Comparison of ENCODE assay signal across 9 mouse cellular contexts in genomic region chr5:142619866-142620265, GRCm38 (mm10). TPM values are rescaled to one million over a fixed set of nuclear protein-coding genes. Genes with fewer than 3 reads are reported as not detected.
A peak's percentile ranks its signal among the peaks of the same experiment; 100 is the strongest.
DNase-seq lines count a peak whose midpoint lies in the region; ATAC-seq and TF ChIP-seq lines count a peak whose summit lies in the region.
"Had no signal": no experiment of that assay in that cellular context is flagged by ENCODE, and none has a peak within 500 bp of the region (broad histone marks: within the 10 kb centered on the region; RNA-seq: fewer than 3 reads in every experiment).

No protein-coding gene starts in this region.

- peak; percentile 34 to 77 (median 76); a peak in 5 of 6 replicates for TF ChIP-seq CTCF in MEL (IDR thresholded peaks at IDR 0.05 in 2 of 3, conservative IDR thresholded peaks at IDR 0.05 in 1 of 3; ENCODE audit: control insufficient read depth in 1 of 3, insufficient read depth in 1 of 3, low read depth in 2 of 3, low read length in 3 of 3, poor library complexity in 1 of 3, severe bottlenecking in 1 of 3)

- no peaks in the 10 kb centered on the region for H3K79me2 ChIP-seq in MEL (ENCODE audit: control insufficient read depth, insufficient read depth, low read length, poor library complexity)

- peak; percentile 61 for TF ChIP-seq RAD21 in MEL (IDR thresholded peaks at IDR 0.05; ENCODE audit: low read depth, low read length)

- no peak overlapping the region for H3K27ac ChIP-seq in kidney, embryonic 15.5 days
- H3K27ac ChIP-seq in MEL (ENCODE audit: control insufficient read depth, low read depth, low read length): no peak overlapping the region
- no peak overlapping the region for H3K27ac ChIP-seq in hindbrain, embryonic 11.5 days (ENCODE audit: low read depth, low read length)
- no peak overlapping the region for H3K27ac ChIP-seq in neural tube, embryonic 11.5 days (ENCODE audit: low read depth, low read length)
- H3K27ac ChIP-seq: liver, embryonic 15.5 days had no signal

- no peak for TF ChIP-seq POLR2A in MEL (IDR thresholded peaks at IDR 0.05; ENCODE audit: control insufficient read depth in 1 of 2, insufficient read depth in 1 of 2, low read depth in 1 of 2, low read length in 2 of 2, poor library complexity in 1 of 2)

- ATAC-seq in kidney, embryonic 15.5 days (replicated peaks; ENCODE audit: low FRiP score): no peak
- peak; percentile 54 for ATAC-seq in hindbrain, embryonic 11.5 days (ENCODE audit: low FRiP score)
- no peak for ATAC-seq in neural tube, embryonic 11.5 days (ENCODE audit: insufficient read depth, low FRiP score, low TSS enrichment)

- no peaks in the 10 kb centered on the region for H3K36me3 ChIP-seq in kidney, embryonic 15.5 days
- H3K36me3 ChIP-seq in MEL (ENCODE audit: control insufficient read depth in 1 of 2, insufficient read depth in 2 of 2, low read length in 2 of 2): no peaks in the 10 kb centered on the region
- no peaks in the 10 kb centered on the region for H3K36me3 ChIP-seq in hindbrain, embryonic 11.5 days (ENCODE audit: control insufficient read depth, insufficient read depth, low read length)
- no peaks in the 10 kb centered on the region for H3K36me3 ChIP-seq in neural tube, embryonic 11.5 days (ENCODE audit: control insufficient read depth, insufficient read depth, low read length)
- H3K36me3 ChIP-seq: liver, embryonic 15.5 days had no signal

- 18% methylated on average over 5 of the region's 5 CpGs for WGBS in kidney, embryonic 15.5 days
- 25% methylated on average over 5 of the region's 5 CpGs for WGBS in hindbrain, embryonic 11.5 days
- WGBS in neural tube, embryonic 11.5 days: 26% methylated on average over 5 of the region's 5 CpGs

- H3K4me2 ChIP-seq in kidney, embryonic 15.5 days: no peak overlapping the region
- no peak overlapping the region for H3K4me2 ChIP-seq in hindbrain, embryonic 11.5 days (replicated peaks; ENCODE audit: low read depth, low read length)
- no peak overlapping the region for H3K4me2 ChIP-seq in neural tube, embryonic 11.5 days (ENCODE audit: low read depth)
- H3K4me2 ChIP-seq: liver, embryonic 15.5 days had no signal

- no peak for TF ChIP-seq EP300 in MEL (IDR thresholded peaks at IDR 0.05; ENCODE audit: low read depth in 1 of 2, low read length in 2 of 2)

- DNase-seq in kidney, adult 18-20 months: peak; percentile 56
- peak; percentile 30 for DNase-seq in MEL (ENCODE audit: low read depth, low spot score)
- DNase-seq in cerebellum, postnatal 25 days: peak; percentile 79 to 87
- DNase-seq in hindbrain, embryonic 11.5 days (ENCODE audit: low spot score): peak; percentile 66
- DNase-seq in left cerebral cortex, postnatal 25 days (ENCODE audit: low spot score in 2 of 2): peak; percentile 59 to 66
- peak; percentile 54 for DNase-seq in neural tube, embryonic 11.5 days (ENCODE audit: low spot score)
- no peak for DNase-seq in urinary bladder, postnatal 4 days (ENCODE audit: low spot score in 2 of 2)

- intact Hi-C loops in left cerebral cortex, postnatal 25 days (cut with DNase I): loop anchor here (1.0 to 5.0 kb wide), 3 partner anchors 39 to 118 kb away; no protein-coding TSS in a partner anchor

- no peaks in the 10 kb centered on the region for H3K4me1 ChIP-seq in kidney, embryonic 15.5 days
- H3K4me1 ChIP-seq in MEL (ENCODE audit: control insufficient read depth in 1 of 2, insufficient read depth in 2 of 2, low read length in 2 of 2): no peaks in the 10 kb centered on the region
- H3K4me1 ChIP-seq in hindbrain, embryonic 11.5 days (replicated peaks; ENCODE audit: control insufficient read depth, insufficient read depth, low read length): no peaks in the 10 kb centered on the region
- H3K4me1 ChIP-seq in neural tube, embryonic 11.5 days (ENCODE audit: control insufficient read depth, insufficient read depth, low read length): no peaks in the 10 kb centered on the region

- no peak overlapping the region for H3K9ac ChIP-seq in kidney, embryonic 15.5 days
- no peak overlapping the region for H3K9ac ChIP-seq in MEL (ENCODE audit: control insufficient read depth, low read depth, low read length, poor library complexity, severe bottlenecking)
- H3K9ac ChIP-seq in hindbrain, embryonic 11.5 days (ENCODE audit: low read depth, low read length): no peak overlapping the region
- no peak overlapping the region for H3K9ac ChIP-seq in neural tube, embryonic 11.5 days (ENCODE audit: low read length)
- H3K9ac ChIP-seq: liver, embryonic 15.5 days had no signal

- no peaks in the 10 kb centered on the region for H3K27me3 ChIP-seq in kidney, embryonic 15.5 days
- H3K27me3 ChIP-seq in MEL (ENCODE audit: control insufficient read depth in 1 of 2, insufficient read depth in 2 of 2, low read length in 2 of 2): no peaks in the 10 kb centered on the region; a peak in 2 of 4 replicates
- no peaks in the 10 kb centered on the region for H3K27me3 ChIP-seq in hindbrain, embryonic 11.5 days (ENCODE audit: control insufficient read depth, insufficient read depth, low read length)
- H3K27me3 ChIP-seq in neural tube, embryonic 11.5 days (ENCODE audit: control insufficient read depth, insufficient read depth, low read length): no peaks in the 10 kb centered on the region
- H3K27me3 ChIP-seq: liver, embryonic 15.5 days had no signal

- H3K4me3 ChIP-seq in kidney, embryonic 15.5 days (replicated peaks): no peak overlapping the region
- H3K4me3 ChIP-seq in MEL (ENCODE audit: control insufficient read depth in 1 of 2, insufficient read depth in 1 of 2, low read depth in 2 of 2, low read length in 2 of 2): no peak overlapping the region
- H3K4me3 ChIP-seq in hindbrain, embryonic 11.5 days (ENCODE audit: low read depth, low read length): no peak overlapping the region
- H3K4me3 ChIP-seq in neural tube, embryonic 11.5 days (ENCODE audit: low read depth, low read length): no peak overlapping the region
- H3K4me3 ChIP-seq: liver, embryonic 15.5 days had no signal

- H3K9me3 ChIP-seq in kidney, embryonic 15.5 days (replicated peaks): no peaks in the 10 kb centered on the region
- H3K9me3 ChIP-seq in MEL (replicated peaks; ENCODE audit: insufficient read depth, low read length): no peaks in the 10 kb centered on the region
- no peaks in the 10 kb centered on the region for H3K9me3 ChIP-seq in hindbrain, embryonic 11.5 days (ENCODE audit: control insufficient read depth, low read length)
- H3K9me3 ChIP-seq in neural tube, embryonic 11.5 days (ENCODE audit: control insufficient read depth, low read length): no peaks in the 10 kb centered on the region
- H3K9me3 ChIP-seq: liver, embryonic 15.5 days had no signal

TF ChIP-seq in MEL, 35 proteins besides CTCF, POLR2A, EP300 and RAD21:
- TF ChIP-seq BHLHE40 (IDR thresholded peaks at IDR 0.05; ENCODE audit: borderline replicate concordance, low read depth, low read length) (no peak), ETS1 (IDR thresholded peaks at IDR 0.05; ENCODE audit: low read depth, low read length) (no peak), ELF1 (IDR thresholded peaks at IDR 0.05; ENCODE audit: low read depth, low read length) (no peak), RCOR1 (IDR thresholded peaks at IDR 0.05; ENCODE audit: low read depth, low read length) (no peak), SMC3 (IDR thresholded peaks at IDR 0.05; ENCODE audit: low read depth, low read length) (peak; percentile 69), NRF1 (IDR thresholded peaks at IDR 0.05; ENCODE audit: insufficient read depth, low read depth, low read length, poor library complexity, severe bottlenecking) (no peak)

RNA-seq across cellular contexts. Expression of gene Wipi2, which starts 7.6 kb away (rescaled TPM):
- polyA plus RNA-seq in kidney, embryonic 15.5 days (2015; fragmentation: Nextera tagmentation; extraction: Ambion mirVana): 50.0 and 51.6 TPM in 2 replicates
- total RNA-seq in MEL (2012; rRNA removed): 38.6 and 39.0 TPM in 2 replicates
- 10 to 100 TPM; 53.6 to 74.7 TPM for polyA plus RNA-seq in MEL (2012; ENCODE audit: insufficient read depth in 1 of 2, insufficient read length in 2 of 2, low read depth in 1 of 2, low replicate concordance in 2 of 2, missing spikeins in 1 of 2)
- polyA plus RNA-seq in hindbrain, embryonic 11.5 days (2014; fragmentation: Nextera tagmentation; extraction: Ambion mirVana): 43.3 and 52.0 TPM in 2 replicates
- 10 to 100 TPM; 96.8 to 99.9 TPM for total RNA-seq in left cerebral cortex, postnatal 25 days (2021)
- polyA plus RNA-seq in neural tube, embryonic 11.5 days (2014; fragmentation: Nextera tagmentation; extraction: Ambion mirVana): 59.3 and 64.2 TPM in 2 replicates

RNA-seq across cellular contexts. Expression of gene Mmd2, which starts 11.3 kb away (rescaled TPM):
- polyA plus RNA-seq in kidney, embryonic 15.5 days (2015; fragmentation: Nextera tagmentation; extraction: Ambion mirVana): 0.51 and 1.3 TPM in 2 replicates
- total RNA-seq in MEL (2012; rRNA removed): not detected in 2 replicates
- not detected for polyA plus RNA-seq in MEL (2012; ENCODE audit: insufficient read depth in 1 of 2, insufficient read length in 2 of 2, low read depth in 1 of 2, low replicate concordance in 2 of 2, missing spikeins in 1 of 2)
- 5.0 TPM in 2 replicates for polyA plus RNA-seq in hindbrain, embryonic 11.5 days (2014; fragmentation: Nextera tagmentation; extraction: Ambion mirVana)
- 100 to 1,000 TPM; 110 to 118 TPM for total RNA-seq in left cerebral cortex, postnatal 25 days (2021)
- 5.0 and 5.7 TPM in 2 replicates for polyA plus RNA-seq in neural tube, embryonic 11.5 days (2014; fragmentation: Nextera tagmentation; extraction: Ambion mirVana)

Comparison
In these comparisons a context has a peak if more than half of its experiments do, and no peak if none do; other contexts are left out.
1. DNase-seq: peak in kidney, adult 18-20 months (single experiment), MEL (single experiment), cerebellum, postnatal 25 days (2 of 2), hindbrain, embryonic 11.5 days (single experiment), left cerebral cortex, postnatal 25 days (2 of 2) and neural tube, embryonic 11.5 days (single experiment); none in urinary bladder, postnatal 4 days (0 of 2).